Mouse (Mus musculus): ENCODE data around the gene Efcab2.

The Efcab2 gene

DNA sequence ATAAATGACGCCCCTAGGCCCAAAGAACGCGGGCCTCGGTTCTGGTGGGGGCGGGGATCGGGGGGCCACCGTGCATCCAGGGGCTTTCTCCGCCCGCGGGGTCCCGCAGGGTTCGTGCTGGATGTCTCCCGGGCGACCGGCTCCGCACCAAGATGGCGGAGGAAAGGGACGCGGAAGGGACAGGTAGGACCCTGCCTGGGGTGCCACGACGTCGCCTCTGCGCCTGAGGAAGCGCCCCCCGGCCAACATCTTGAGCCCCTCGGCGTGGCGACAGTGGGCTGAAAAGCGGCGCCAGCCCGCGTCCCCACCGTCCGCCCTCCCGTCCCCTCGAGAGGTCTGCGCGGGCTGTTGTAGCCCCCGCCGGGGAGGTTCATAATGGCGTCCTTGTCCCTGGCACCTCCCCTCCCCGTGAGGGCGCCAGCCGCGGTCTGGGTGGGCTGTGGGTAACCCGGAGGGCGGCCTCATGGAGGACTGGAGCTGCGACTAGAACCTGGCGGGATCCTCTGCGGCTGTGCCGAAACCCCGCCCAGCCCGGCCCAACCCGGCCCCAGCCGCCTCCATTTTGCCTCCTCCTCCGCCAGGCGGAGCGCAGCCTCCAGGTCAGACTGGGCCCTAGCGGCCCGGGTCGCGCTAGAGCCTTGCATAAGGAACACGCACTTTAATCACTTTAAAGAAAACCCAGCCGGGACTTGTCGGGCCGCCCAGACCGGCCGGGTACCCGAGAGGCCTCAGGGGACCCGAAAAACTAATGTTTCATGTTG is at the start of gene Efcab2:
TSS of gene Efcab2 (plus strand) at position 135 of the 761 bp plus-strand sequence.
- DNase-seq (ENCODE audit: low spot score), result peak; percentile 96

DNA sequence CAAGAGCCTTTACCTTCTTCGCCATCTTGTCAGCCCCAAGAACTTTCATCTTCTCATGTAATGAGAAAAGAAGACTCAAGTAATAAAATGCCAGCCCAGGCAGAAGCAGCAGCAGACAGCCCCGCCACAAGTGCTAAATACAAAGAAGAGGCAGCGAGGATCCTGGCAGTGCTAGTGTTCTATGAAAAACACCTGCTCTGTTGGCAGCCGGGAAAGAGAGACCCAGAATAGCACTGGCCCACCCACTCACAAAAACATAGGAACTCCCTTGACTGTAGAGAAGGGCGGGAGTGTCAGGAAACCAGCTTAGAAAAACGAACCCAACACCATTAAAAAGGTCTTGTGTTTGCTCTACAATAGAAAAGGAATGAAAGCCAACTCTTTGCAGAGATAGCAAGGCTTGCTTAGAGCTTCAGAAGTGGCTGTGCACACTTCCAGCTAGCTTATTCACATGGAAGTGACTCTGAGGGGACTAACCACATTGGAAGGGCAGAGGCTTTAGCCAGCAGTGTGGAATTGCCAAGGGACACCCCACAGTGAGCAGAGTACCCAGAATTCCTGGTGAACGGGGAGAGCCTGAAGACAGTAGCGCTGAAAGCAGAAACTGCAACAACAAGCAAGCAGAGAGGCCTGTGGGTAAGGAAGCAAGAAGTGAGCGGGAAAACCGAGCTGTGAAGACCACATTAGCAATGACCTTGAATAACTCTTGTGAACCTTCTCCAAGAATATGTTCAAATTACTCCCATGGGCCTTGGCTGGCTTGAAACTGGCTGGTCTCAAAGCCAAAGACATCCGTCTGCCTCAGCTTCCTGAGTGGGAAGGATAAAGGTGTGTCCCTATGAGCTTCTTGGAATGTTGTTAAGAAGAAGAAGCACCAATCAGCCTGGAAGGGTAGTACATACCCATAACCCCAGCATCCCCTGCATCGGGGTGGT is 47.8 kb upstream of the Efcab2 start:
- no peak for DNase-seq (ENCODE audit: low spot score)

DNA sequence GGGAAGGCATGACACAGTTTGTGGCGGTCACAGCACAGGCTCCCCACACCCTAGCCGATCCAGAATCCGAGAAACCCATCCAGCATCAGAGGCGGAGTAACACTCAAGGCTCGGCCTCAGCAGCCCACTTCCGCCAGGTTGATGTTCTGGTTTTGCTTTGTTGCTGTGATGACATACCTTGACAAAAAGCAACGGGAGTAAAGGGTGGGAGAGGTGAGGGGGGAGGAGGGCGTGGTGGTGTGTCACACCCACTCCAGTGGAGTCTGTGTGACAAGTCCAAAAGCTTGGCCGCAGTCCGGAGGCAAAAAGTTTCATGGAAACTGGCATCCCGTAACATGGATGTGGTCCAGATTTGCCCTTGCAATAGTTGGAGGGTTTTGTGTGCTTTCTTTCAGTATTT is 45.6 kb upstream of the Efcab2 start:
- no peak for DNase-seq (ENCODE audit: low spot score)

DNA sequence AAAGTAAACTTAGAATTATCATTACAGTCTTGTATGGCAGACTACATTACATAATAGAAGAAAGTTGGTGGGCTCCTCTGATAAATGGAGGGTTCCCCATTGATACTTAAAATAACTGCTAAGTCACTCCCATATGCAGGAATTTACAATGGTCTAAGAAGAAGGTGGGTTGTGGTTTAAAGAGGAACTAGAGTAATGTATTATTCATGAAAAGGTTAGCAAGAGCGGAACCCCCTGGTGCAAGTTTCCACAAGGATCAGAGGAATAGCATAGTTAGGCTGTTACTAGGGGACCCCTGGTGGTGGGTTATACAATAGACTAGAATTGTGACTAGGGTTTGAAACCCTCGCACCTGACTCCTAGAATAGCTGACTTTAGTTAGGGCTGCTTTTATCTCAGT is 45.2 kb upstream of the Efcab2 start:
- no peak for DNase-seq (ENCODE audit: low spot score)

DNA sequence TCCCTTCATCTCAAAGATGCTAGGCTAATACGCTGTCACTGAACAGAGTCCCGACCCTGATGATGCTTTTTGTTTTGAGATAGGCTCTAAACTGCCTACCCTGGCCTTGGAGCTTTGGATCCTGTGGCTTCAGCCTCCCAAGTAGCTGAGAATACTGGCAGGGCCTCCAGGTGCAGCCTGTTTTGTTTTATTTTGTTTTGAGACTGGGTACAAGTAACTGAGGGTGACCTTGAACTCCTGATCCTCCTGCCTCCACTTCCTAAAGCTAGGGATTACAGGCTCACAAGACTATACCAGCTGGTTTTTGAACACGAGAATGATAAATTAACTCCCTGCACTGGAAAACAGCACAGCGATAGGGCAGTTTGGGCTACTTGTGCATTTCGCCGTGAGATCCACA is 40.7 kb upstream of the Efcab2 start:
- DNase-seq (ENCODE audit: low spot score), result no peak

DNA sequence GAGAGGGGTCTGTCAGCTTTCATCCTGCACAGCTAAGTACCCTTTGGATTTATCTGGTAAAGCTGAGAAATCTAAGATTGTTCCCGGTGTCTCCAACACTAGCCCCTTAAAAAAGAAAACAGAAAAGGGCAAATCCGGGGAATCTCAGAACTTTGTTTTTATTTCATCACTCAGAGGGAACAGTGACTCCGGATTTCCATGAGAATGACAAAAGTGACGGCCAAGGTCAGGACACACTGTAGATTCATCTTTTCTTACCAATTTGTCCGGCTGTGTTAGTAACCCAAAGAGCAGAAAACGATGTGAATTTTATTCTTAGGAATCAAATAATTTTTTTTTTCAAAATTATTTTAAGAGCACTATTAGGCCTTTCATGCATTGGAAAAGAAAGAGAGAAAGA is 37.8 kb upstream of the Efcab2 start:
- DNase-seq (ENCODE audit: low spot score), result no peak

DNA sequence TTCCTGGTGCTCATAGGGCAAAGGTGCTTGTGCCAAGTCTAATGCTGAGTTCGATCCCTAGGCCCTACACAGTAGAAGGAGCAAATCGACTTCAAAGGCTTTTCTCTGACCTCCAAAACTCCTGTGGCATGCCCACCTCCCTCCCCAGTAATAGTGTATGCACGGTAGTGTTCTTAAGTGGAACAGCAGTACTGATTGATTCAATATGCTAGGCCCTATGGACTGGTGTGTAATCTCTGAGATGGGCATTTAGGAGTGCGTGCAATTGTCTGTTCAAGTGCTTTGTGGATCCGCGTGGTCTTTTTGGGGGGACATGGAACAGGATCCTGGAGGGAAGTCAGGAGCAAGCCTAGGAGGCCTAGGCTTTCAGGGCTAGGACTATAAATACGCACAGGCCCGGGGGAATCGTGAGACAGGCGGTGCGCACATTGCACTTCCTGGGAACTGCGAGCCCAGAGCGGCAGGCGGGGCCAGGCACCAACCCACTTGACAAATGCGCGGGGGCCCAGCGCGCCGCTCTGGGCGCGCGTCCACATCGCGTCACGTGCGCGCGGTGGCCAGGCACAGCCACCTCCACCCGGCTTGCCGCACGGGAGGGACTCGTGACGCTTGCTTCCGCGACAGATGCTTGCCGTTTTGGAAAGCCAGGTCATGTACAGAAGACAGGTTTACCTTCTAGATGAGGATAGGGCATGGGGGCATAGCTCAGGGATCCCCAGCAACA is 37.2 kb upstream of the Efcab2 start:
- DNase-seq (ENCODE audit: low spot score), result peak; percentile 96

DNA sequence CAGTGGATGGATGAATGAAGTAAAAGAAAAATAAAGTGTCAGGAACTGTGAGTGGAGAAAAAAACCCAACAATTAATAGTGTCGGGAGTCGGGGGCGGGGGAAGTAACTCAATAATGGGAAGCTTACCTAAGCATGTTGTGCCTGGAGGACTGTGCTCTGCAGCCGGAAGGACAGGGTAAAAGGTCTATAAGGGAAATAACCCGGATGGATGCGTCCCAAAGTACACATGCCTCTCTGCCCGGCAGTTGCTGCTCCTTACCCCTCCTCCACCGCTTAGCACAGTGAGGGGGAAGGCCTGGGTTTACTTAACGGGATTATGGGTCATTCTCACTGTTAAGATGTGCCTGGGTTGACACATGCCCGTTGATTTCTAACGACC is 36.6 kb upstream of the Efcab2 start:
- DNase-seq (ENCODE audit: low spot score), result peak; percentile 85

DNA sequence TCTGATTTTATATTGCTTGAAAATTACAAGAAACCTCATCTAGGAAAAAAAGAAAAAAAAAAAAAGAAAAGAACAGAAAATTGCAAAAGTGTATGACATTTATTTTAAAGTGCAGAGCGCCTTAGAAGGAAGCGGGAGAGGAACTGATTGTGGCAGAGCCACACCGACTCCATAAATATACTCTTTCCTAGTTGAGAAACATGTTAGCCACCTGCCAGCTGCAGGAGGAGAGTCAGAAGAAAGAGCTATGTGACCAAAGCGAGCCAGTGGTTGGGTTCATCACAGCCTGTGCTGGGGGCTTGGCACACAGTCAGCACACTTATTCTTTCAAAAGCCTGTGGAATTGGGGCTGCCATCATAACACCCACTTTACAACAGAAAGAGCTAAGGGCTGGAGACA is 33.2 kb upstream of the Efcab2 start:
- DNase-seq (ENCODE audit: low spot score), result no peak

DNA sequence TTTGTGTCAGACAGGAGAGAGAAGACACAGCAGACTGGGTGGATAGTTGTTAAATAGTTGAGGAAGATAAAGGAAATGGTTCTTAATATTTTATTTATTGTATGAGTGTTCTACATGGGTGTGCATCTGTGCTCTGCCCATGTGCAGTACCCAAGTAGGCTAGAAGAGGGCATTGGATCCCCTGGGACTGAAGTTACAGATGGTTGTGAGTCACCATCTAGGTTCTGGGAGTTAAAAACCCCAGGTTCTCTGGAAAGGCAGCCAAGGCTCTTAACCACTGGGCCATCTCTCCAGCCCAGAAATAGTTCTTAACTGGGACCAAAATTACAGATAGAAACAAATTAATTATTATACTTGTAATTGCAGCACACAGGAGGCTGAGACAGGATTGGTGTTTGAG is 30.5 kb upstream of the Efcab2 start:
- DNase-seq (ENCODE audit: low spot score), result peak; percentile 64

DNA sequence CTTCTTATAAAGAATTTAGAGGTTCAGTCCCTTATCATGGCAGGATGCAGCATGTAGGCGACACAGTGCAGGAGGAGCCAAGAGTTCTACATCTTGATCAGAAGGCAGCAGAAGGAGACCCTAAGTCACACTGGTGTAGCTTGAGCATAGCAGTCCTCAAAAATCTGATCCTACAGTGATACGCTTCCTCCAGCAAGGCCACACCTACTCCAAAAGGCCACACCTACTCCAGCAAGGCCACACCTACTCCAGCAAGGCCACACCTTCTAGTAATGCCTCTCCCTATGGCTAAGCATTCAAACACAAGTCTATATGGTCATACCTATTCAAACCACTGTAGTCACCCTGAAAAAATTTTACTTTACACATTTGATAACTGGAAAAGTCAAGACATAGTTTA is 29.8 kb upstream of the Efcab2 start:
- no peak for DNase-seq (ENCODE audit: low spot score)

DNA sequence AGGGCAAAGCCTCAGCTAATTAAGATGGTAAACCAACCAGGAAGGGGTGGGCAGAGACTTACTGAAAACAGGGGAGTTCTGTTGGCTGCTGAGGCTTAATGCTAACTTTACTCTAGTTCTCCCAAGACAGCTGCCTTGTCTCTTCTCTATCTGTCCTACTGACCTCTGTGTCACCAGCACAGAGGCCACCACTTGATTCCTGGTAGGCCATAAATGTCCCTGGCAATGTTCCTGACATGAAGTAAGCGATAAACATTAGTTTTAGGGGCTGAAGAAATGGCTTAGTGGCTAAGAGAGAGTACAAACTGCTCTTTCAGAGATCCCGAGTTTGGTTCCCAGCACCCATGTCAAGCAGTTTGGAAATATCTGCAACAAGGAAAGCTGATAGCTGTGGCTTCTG is 29.0 kb upstream of the Efcab2 start:
- DNase-seq (ENCODE audit: low spot score), result no peak

DNA sequence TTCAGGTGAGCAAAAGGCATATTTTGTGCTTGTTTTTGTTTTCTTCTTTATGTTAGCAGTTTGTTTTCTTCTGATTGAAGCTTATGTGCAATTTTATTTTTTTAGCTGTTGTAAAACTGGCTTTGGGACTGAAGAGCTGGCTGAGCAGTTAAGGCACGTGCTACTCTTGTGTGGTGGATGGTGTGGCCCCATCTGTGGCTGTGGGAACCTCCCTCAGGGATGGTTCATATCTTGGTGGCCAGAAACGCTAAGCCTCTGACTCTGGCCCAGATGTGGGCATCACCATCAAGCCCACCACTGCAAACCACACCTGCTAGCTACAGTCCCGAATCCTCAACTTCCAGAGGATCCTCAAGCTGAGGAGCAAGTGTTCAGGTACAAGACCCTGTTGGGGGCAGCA is 27.8 kb upstream of the Efcab2 start:
- no peak for DNase-seq (ENCODE audit: low spot score)

DNA sequence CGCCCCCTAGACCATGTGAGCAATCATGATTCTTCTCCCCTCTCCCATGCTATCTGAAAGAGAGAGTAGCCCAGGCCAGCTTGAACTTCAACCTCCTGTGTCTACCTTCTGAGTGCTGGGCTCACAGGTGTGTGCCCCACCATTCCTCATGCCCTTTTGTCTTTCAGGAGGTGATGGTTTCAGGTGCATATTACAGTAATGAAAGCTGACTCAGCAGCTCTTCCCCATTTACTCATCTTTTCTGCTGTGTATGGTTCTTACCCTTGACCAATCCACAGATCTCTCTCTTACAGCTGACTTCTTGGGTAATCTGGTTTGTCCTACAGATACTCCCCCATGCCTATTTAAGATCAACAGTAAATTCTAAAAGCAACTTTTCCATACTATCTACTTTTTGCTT is 26.7 kb upstream of the Efcab2 start:
- DNase-seq (ENCODE audit: low spot score), result no peak

DNA sequence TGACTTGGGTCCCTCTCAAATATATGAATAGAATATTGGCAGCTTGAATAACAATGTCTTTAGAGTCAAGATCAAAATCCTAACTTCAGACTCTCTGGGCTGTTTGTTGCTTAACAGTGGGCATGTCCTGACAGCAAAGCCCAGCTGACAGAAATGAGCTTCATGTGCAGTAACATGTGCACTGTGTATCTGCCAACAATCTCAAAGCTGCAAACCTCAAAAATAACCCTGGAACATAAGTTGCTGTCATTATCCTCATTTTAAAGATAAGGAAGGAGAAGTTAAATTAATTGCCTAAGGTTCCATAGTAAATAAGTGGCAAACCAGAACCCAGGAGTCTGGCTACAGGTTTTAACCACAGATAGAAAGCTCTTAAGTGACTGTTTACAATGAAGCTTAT is 23.7 kb upstream of the Efcab2 start:
- peak; percentile 47 for DNase-seq (ENCODE audit: low spot score)

DNA sequence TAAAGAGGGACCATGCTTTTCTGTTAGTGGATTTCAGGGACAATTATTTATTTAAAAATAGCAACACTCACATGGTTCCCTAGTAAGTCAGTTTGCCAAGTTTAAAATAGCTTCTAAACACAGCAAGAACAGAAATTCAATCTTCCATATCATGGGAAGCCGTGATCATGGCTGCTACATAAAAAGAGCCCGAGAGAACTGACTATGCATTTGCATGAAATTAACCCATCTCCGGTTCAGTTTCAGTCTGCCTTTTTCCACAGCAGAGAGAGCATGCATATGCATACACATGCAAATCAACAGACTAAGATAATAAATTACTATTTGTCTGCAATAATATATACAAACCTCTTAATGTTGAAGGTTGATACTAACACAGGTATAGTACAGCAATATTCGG is 17.1 kb upstream of the Efcab2 start:
- no peak for DNase-seq (ENCODE audit: low spot score)

DNA sequence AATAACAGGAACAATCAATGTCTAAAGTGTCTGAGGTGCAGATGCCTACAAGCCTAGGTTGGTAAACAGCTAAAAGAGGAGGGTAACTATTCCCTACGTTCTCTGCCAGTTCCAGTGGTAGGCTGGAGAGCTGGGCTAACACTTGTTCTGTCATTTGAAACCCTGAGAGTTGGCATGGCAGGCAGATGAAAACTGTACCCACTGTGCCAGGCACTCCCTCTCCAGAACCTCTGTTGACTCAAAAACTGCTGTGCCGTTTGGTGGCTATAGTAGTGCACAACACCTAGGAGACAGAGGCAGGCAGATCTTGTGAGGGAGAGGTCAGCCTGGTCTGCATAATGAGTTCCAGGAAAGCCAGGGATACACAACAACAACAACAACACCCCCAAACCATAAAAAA is 16.5 kb upstream of the Efcab2 start:
- DNase-seq (ENCODE audit: low spot score), result no peak

DNA sequence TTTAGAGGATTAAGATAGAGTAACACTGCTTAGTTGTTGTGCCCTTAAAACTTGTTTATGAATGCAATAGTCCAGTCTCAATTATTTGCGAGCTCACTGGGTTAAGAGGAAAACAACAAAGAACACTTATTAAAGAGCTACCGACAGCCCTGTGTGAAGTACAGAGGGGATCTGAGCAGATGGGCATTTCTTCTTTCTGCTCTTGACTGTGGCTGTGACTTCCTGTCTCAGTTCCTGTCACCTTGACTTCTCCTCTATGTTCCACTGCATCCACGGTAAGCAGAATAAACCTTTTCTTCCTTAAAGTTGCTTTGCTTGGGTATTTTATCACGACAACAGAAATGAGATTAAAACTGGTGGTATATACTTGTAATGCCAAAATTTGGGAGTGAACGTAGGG is 12.9 kb upstream of the Efcab2 start:
- DNase-seq (ENCODE audit: low spot score), result no peak

DNA sequence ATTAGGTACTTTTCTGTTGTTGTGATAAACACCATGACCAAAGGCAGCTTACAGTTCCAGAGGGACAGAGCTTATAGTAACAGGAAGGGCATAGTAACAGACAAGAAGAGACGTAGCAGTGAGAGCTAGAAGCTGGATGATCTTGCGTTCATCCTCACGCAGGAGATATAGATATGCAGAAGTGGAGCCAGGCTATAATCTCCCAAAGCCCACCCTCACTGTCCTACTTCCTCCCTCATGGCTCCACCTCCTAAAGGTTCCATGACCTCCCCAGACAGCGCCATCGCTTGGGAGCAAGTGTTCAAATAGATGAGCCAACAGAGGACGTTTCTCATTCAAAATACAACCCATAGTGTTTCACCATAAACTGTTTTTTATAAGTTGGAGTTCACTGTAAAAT is 10.8 kb upstream of the Efcab2 start:
- no peak for DNase-seq (ENCODE audit: low spot score)

DNA sequence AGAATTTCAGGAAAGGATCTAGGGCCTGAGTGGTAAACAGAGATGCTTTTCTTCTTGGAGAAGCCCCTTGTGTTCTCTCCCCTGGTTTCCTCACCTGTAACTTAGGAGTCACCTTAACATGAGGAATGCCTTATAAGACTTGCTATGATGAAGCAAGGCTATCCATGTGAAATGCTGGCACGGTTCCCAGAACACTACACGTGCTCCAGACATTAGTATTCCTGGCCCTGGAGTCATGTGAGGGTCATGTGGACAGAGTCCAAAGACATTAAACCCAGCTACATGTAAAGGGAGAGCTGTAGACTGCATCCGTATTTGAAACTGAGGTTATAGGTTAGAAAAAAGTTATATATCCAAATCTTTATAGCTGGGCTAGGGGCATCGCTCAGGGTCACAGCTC is 9.5 kb upstream of the Efcab2 start:
- DNase-seq (ENCODE audit: low spot score), result peak; percentile 82

DNA sequence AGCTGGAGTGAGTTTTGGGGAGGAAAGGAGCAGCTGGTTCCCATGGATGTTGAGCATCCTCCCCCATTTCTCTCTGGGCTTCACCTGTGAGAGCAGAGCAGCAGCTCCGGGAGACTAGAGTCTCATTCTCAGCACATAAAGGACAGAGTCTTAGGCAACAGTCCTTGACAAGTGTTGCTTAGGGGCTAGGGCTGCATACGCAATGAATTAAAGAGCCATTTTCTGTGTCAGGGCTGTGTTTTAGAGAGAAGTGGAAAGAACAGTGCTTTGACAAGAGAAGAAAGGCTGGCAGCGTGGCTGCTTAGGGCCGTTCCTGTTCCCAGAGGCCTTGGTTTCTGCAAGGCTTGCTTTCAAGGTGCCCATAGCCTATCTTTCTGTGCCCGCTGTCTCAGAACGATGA is 6.0 kb upstream of the Efcab2 start:
- no peak for DNase-seq (ENCODE audit: low spot score)

DNA sequence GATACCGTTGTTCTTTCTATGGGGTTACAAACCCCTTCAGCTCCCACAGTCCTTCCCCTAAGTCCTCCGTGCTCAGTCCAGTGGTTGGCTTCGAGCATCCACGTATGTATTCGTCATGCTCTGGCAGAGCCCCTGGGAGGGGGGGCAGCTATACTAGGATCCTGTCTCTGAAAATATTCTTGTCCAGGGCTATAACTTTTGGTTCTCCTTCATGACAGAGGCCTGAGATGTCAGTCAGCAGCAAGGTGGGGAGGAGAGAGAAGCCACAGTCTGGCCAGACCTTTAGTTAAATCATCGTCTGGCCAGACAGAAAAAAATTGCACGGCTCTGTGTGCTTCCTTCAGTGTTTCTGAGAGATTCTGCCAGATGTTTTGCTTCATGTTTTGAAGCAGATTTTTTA is 5.2 kb upstream of the Efcab2 start:
- no peak for DNase-seq (ENCODE audit: low spot score)

DNA sequence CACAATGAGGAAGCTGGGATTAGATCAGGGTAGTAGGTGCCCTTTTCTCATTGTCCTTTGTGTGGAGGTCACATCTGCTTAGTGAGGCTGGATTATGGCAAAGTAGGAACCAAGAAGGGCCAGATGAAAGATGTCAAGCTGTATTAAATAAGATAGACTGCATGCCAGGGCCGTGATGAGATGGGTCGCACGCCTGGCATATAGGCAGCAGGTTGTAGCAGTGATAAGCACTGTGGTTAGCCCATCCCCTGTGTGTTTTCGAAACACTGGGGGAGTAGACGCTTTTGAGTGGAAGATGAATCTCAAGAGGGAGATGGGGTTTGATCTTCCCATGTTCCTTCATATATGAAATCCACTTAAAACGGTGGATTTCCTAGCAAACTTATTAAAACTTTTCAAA is 3.9 kb upstream of the Efcab2 start:
- DNase-seq (ENCODE audit: low spot score), result no peak

All from MN1 (cell line).